Mouse (Mus musculus) Patski (cell line): ENCODE measurements around the gene Pigg. TPM values are rescaled to one million over a fixed set of nuclear protein-coding genes. Genes with fewer than 3 reads are reported as not detected.
"Not testable (repeated sequence)": the region's sequence is repeated elsewhere in the genome, so short reads cannot be mapped to it uniquely, and the experiment has no call there.

Source experiments
- ATAC-seq: fragments of 100-300 bp; one replicate; pipeline ENCODE4 v1.8.0; 2021
- CTCF ChIA-PET: fragments of 350-600 bp; sonication (Branson Sonifier 250); formaldehyde crosslinking; loops from one replicate; lab custom pipeline; 2022; ENCODE audit warnings: inconsistent platforms; lab: Charles Lee
- POLR2A ChIA-PET: fragments of 350-600 bp; sonication (Branson Sonifier 250); formaldehyde crosslinking; loops from one replicate; lab custom pipeline; 2022; ENCODE audit warnings: antibody characterized with exemption, inconsistent platforms; lab: Charles Lee
- DNase-seq: peaks from one replicate; pipeline ENCODE4 v3.0.0-alpha.2; 2011; ENCODE audit warnings: low read depth, low spot score
- H3K27me3 ChIP-seq: fragments of 371-371 bp; one replicate; pipeline ENCODE4 v1.5.1; 2021
- CTCF ChIP-seq: fragments of 100-300 bp; IDR thresholded peaks from one replicate; pipeline ENCODE4 v1.5.1; 2021
- in situ Hi-C: fragments of 300-500 bp; cut with MboI; formaldehyde crosslinking; loops from 3 replicates; pipeline ENCODE4 v1.11.1; 2018; ENCODE audit warnings: low pct_unique_long_range_greater_than_20kb, mixed read lengths
- polyA plus RNA-seq: library from polyadenylated mRNA; unstranded; gene quantifications from one replicate; pipeline ENCODE4 v1.2.3, GENCODE M21; 2021

Pigg gene
- polyA plus RNA-seq = 17.0 TPM

GRCm38 (mm10) chr5:108312224-108313064 is at the start of gene Pigg:
TSS of gene Pigg (plus strand) at chr5:108312609.
- TF ChIP-seq CTCF = no peak
- in situ Hi-C loops = no loop called here
- ATAC-seq (peak; percentile 96), DNase-seq (peak; percentile 39)
- H3K27me3 ChIP-seq = no peaks in the 10 kb centered on the region
- ChIA-PET CTCF (interaction anchor here (1.0 kb wide), 2 partner anchors 15 to 45 kb away, joined by 3 read pairs; no protein-coding TSS in a partner anchor), POLR2A (interaction anchor here (0.6 kb wide), 1 partner anchor 108 kb away, joined by 3 read pairs; no protein-coding TSS in a partner anchor)

DNA sequence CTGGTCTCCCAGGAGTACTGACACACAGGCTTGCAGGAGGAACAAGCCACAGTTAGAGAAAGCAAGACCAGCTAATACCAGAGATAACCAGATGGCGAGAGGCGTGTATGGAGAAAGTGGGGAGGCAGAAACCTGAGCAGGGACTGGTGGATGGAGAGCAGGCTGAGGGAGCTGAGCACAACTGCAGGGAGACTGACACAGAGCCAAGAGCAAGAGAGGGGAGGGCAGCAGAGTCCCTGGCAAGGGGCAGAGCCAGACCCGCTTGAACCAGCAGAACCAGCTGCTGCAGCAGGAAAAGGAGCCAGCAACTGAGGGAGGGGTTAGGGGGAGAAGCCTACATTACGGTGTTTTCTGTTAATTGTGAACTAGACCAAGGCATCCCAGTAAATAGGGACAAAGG is 49.7 kb upstream of the Pigg start:
- ChIA-PET POLR2A (no interaction called here), CTCF (interaction anchor here (1.5 to 2.6 kb wide), 2 partner anchors 10 to 72 kb away, joined by 3 to 7 read pairs; no protein-coding TSS in a partner anchor)
- ATAC-seq = no peak
- in situ Hi-C loops = no loop called here
- peaks cover 10% of the 10 kb centered on the region for H3K27me3 ChIP-seq
- no peak for DNase-seq
- TF ChIP-seq CTCF = no peak

- CTCF ChIA-PET = interaction anchor here (1.1 to 2.6 kb wide), 2 partner anchors 9 to 11 kb away, joined by 3 to 7 read pairs; no protein-coding TSS in a partner anchor
- POLR2A ChIA-PET, ATAC-seq, DNase-seq, in situ Hi-C loops: not testable (repeated sequence)
- H3K27me3 ChIP-seq = peaks cover 10% of the 10 kb centered on the region
Observed at GRCm38 (mm10) chr5:108263785-108264184, 48.6 kb upstream of the Pigg start.

DNA sequence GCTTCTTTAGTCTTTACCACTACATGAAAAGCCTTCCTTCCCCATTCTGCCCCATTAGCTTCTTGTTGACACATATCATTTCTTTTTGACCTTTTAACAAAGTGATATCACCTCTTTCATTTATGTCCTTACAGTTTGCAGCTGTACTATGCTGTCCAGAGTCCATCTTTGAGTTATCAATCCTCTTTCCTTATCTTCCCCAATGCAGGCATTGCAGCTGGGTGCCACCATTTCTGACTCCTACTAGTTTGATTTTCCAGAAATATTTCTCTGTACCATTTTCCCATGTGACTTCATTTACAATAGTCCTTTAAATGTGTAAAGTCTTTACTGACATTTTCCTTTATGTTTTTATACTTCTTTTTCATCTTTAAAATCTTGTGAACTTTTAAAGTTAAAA is 45.4 kb upstream of the Pigg start:
- DNase-seq (no peak), ATAC-seq (no peak)
- TF ChIP-seq CTCF = no peak
- H3K27me3 ChIP-seq = no peaks in the 10 kb centered on the region
- in situ Hi-C loops = no loop called here
- POLR2A ChIA-PET = interaction anchor here (3.0 kb wide), 1 partner anchor 9 kb away, joined by 11 read pairs; no protein-coding TSS in a partner anchor
- CTCF ChIA-PET = interaction anchor here (1.3 to 2.5 kb wide), 4 partner anchors 9 to 45 kb away, joined by 3 to 8 read pairs (median 3); partner anchors contain the start of gene Pigg

DNA sequence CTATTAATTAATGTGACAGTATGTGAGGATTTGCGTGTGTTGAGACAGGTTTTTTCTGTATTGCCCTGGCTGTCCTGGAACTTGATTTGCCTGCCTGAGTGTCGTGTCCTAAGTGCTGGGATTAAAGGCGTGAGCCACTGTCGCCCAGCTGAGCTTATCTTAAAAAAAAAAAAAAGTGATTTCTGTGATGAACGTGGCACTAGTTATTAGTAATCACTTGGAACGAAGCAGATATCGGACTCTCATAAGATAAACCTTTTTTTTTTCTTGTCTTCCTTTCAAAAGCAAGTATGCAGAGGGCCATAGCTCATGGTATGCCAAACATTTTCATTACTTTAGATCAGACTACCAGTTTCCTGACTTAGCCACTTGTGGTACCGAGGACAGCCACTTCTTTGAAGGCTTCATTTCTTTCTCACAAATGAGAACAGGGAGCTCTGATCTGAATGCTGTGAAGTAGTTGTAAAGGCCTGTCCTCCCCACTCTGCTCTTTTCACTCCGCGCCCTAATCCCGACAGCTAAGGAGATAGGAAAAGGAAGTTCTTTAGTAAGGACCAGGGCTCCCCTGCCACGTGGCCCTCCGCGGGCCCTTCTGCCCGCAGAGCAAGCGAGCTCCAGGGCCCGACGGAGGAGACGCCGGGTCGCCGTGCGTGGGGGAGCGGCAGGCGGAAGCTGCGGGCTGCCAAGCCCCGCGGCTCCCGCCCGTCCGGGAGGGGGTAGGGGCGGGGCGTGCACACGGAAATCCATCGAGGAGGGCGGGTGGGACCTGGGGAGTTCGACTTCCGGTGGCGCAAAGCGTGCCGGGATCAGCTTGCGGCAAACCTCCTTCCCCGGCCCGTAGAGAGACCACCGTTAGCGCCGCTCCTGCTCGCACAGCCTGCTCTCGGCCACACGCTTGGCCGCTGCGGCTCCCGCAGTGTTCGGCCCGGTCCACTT is 44.0 kb upstream of the Pigg start, which contains the start of gene Dr1:
TSS of gene Dr1 (plus strand) at position 771 of the 936 bp plus-strand sequence.
- ChIA-PET CTCF (interaction anchor here (0.7 to 2.5 kb wide), 9 partner anchors 9 to 58 kb away, joined by 3 to 8 read pairs (median 3); no protein-coding TSS in a partner anchor), POLR2A (interaction anchor here (0.9 to 3.0 kb wide), 3 partner anchors 11 to 54 kb away, joined by 3 to 11 read pairs (median 3); no protein-coding TSS in a partner anchor)
- DNase-seq (peak; percentile 41), ATAC-seq (peak; percentile 95)
- in situ Hi-C loops = no loop called here
- no peak for TF ChIP-seq CTCF
- H3K27me3 ChIP-seq = no peaks in the 10 kb centered on the region

DNA sequence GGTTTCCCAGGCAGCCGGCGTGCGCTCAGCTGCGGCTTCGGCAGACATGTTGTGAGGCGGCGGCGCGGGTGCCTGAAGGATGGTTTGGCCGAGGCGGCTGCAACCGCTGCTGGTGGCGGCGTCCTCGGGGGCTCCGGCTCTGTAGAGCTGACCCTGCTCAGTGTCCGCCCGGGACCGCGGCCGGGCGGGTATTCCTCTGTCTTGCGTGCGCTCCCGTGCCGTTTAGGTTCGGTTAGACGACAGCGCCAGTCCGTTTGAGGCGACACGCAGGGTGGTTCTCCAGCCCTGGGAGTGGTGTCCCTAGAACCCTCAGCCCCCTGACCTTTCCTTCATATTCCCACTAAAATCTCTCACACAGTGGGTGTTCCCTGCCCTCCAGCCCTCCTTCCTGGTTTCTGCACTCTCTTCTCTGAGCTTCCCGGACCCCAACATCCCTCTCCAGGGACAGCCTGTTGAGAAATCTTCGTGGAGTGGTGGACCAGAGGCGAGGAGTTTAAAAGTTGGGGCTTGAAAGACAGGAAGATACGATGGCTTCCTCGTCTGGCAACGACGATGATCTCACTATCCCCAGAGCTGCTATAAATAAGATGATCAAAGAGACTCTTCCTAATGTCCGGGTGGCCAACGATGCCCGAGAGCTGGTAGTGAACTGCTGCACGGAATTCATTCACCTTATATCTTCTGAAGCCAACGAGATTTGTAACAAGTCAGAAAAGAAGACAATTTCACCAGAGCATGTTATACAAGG is 43.2 kb upstream of the Pigg start:
- ATAC-seq = peak; percentile 60
- POLR2A ChIA-PET = interaction anchor here (0.9 to 3.0 kb wide), 2 partner anchors 11 to 55 kb away, joined by 3 to 11 read pairs; no protein-coding TSS in a partner anchor
- no peaks in the 10 kb centered on the region for H3K27me3 ChIP-seq
- DNase-seq = no peak
- TF ChIP-seq CTCF = no peak
- CTCF ChIA-PET = interaction anchor here (0.7 to 1.5 kb wide), 3 partner anchors 8 to 43 kb away, joined by 3 read pairs; no protein-coding TSS in a partner anchor
- in situ Hi-C loops = no loop called here

DNA sequence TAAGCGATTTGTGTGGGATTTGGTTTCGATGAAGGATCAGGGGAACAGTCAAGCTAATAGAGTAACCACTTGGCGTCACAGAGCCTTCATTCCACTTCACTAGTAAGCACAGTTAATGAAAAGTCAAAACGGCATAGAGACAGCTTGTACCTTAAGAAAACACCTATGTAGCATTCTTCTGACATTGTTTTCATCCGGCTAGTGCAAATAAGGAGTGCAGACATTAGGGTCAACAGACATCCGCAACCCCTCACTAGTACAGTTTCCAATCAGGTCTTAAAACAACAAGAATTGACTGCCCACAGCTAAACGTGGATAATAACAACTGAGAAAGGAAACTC is 42.6 kb upstream of the Pigg start:
- no peaks in the 10 kb centered on the region for H3K27me3 ChIP-seq
- DNase-seq = no peak
- ATAC-seq = no peak
- ChIA-PET CTCF (no interaction called here), POLR2A (interaction anchor here (3.0 kb wide), 1 partner anchor 12 kb away, joined by 11 read pairs; no protein-coding TSS in a partner anchor)
- in situ Hi-C loops = no loop called here
- no peak for TF ChIP-seq CTCF

DNA sequence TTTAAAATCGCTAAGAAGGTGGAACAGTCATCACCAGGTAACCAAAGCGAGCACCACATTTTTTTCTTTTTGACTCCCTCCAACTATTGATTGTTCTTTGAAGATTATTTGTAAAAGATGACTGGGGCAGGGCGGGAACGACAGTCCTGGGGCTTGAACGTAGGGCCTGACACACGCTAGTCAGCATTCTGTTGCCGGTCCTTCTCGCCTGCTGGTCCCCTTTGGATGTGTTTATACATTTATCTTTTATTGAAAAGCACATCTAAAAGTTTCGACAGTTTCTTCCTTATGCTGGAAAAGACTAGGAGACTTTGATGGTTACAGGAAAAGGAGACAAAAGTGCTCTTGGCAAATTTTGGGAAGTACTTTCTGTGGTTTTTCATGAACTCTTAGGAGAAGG is 42.0 kb upstream of the Pigg start:
- TF ChIP-seq CTCF = no peak
- in situ Hi-C loops = no loop called here
- ChIA-PET POLR2A (no interaction called here), CTCF (no interaction called here)
- ATAC-seq (no peak), DNase-seq (no peak)
- no peaks in the 10 kb centered on the region for H3K27me3 ChIP-seq

DNA sequence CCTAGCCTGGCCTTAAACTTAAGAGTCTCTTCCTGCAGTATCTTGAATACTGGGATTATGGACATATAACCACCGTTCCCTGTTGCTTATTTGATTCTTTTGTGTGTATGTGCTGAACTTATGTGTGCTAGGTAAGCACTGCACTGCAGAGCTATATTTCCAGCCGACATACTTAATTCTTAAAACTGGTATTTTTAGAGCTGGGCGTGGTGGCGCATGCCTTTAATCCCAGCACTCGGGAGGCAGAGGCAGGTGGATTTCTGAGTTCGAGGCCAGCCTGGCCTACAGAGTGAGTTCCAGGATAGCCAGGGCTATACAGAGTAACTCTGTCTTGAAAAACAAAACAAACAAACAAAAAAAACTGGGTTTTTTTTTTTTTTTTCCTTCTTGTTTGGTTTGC is 41.1 kb upstream of the Pigg start:
- DNase-seq, POLR2A ChIA-PET, ATAC-seq, in situ Hi-C loops, H3K27me3 ChIP-seq: not testable (repeated sequence)
- CTCF ChIA-PET = interaction anchor here (0.7 to 0.9 kb wide), 2 partner anchors 12 to 51 kb away, joined by 3 to 4 read pairs; no protein-coding TSS in a partner anchor
